ENCODE assay signal across 9 mouse cellular contexts in the genomic region with DNA sequence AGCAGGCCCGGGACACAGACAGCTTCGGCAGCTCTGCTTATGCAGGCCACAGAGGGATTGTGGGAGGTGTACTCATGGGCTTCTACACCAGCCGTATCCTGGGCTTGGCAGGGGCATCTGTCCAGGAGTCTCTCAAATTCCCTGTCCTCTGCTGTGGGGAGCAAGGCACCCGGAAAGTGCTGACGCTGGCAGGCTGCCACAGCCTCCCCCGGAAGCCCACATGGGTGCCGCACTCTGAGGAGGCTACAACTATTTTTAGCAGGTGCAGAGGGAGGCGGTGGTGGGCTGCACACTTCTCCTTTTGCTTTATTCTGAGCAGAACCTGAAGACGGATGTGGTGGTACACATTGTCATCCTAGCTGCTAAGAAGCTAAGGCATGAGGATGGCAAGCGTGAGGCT. TPM values are rescaled to one million over a fixed set of nuclear protein-coding genes. Genes with fewer than 3 reads are reported as not detected.
DNase-seq lines count a peak whose midpoint lies in the region; ATAC-seq and TF ChIP-seq lines count a peak whose summit lies in the region.
"Had no signal": no experiment of that assay in that cellular context is flagged by ENCODE, and none has a peak within 500 bp of the region (broad histone marks: within the 10 kb centered on the region; RNA-seq: fewer than 3 reads in every experiment).

No protein-coding gene starts in this region.

- no peaks in the 10 kb centered on the region for H3K9me3 ChIP-seq in hindbrain, embryonic 13.5 days
- no peaks in the 10 kb centered on the region for H3K9me3 ChIP-seq in intestine, postnatal 0 days (ENCODE audit: control insufficient read depth)
- H3K9me3 ChIP-seq: liver, embryonic 13.5 days had no signal

- no peak for TF ChIP-seq CTCF in intestine, postnatal 0 days (IDR thresholded peaks at IDR 0.05; ENCODE audit: low read depth)

- 84% methylated on average over 10 of the region's 10 CpGs for WGBS in hindbrain, embryonic 13.5 days
- 67% methylated on average over 10 of the region's 10 CpGs for WGBS in intestine, postnatal 0 days

- DNase-seq in gastrocnemius, postnatal 25 days = peak; percentile 50
- DNase-seq in gastrocnemius, adult 8-10 months (ENCODE audit: low spot score in 2 of 2) = no peak
- peak; percentile 4 to 18 for DNase-seq in heart, adult 9 months (ENCODE audit: low spot score in 2 of 2)
- DNase-seq in layer of hippocampus, postnatal 25 days (ENCODE audit: extremely low spot score in 1 of 2, low spot score in 1 of 2) = peak; percentile 39 to 48
- peak; percentile 73 for DNase-seq in right cerebral cortex, postnatal 14 days
- DNase-seq: liver, embryonic 13.5 days had no signal

- H3K4me2 ChIP-seq in hindbrain, embryonic 13.5 days = no peak overlapping the region
- no peak overlapping the region for H3K4me2 ChIP-seq in intestine, postnatal 0 days (replicated peaks; ENCODE audit: low read depth)
- H3K4me2 ChIP-seq: liver, embryonic 13.5 days had no signal

- H3K27me3 ChIP-seq in hindbrain, embryonic 13.5 days = no peaks in the 10 kb centered on the region
- no peaks in the 10 kb centered on the region for H3K27me3 ChIP-seq in intestine, postnatal 0 days (replicated peaks; ENCODE audit: control insufficient read depth, insufficient read depth, low read length)
- H3K27me3 ChIP-seq: liver, embryonic 13.5 days had no signal

- ATAC-seq in hindbrain, embryonic 13.5 days (ENCODE audit: low FRiP score) = no peak
- ATAC-seq in intestine, postnatal 0 days = no peak
- ATAC-seq in erythroblast, adult 5-6 weeks (replicated peaks; ENCODE audit: low FRiP score, poor library complexity, severe bottlenecking) = no peak

- H3K9ac ChIP-seq in hindbrain, embryonic 13.5 days = no peak overlapping the region
- H3K9ac ChIP-seq in intestine, postnatal 0 days (ENCODE audit: low read depth, low read length) = no peak overlapping the region
- H3K9ac ChIP-seq: liver, embryonic 13.5 days had no signal

- no peak overlapping the region for H3K4me3 ChIP-seq in hindbrain, embryonic 13.5 days
- H3K4me3 ChIP-seq in intestine, postnatal 0 days (ENCODE audit: low read depth, low read length) = no peak overlapping the region
- H3K4me3 ChIP-seq: liver, embryonic 13.5 days had no signal

- H3K27ac ChIP-seq in hindbrain, embryonic 13.5 days = no peak overlapping the region
- H3K27ac ChIP-seq in intestine, postnatal 0 days (ENCODE audit: low read depth, low read length) = no peak overlapping the region
- H3K27ac ChIP-seq: liver, embryonic 13.5 days had no signal

- no peaks in the 10 kb centered on the region for H3K4me1 ChIP-seq in hindbrain, embryonic 13.5 days (replicated peaks)
- no peaks in the 10 kb centered on the region for H3K4me1 ChIP-seq in intestine, postnatal 0 days (replicated peaks; ENCODE audit: control insufficient read depth, insufficient read depth, low read length)

- no peaks in the 10 kb centered on the region for H3K36me3 ChIP-seq in hindbrain, embryonic 13.5 days
- H3K36me3 ChIP-seq in intestine, postnatal 0 days (ENCODE audit: control insufficient read depth, insufficient read depth) = no peaks in the 10 kb centered on the region
- H3K36me3 ChIP-seq: liver, embryonic 13.5 days had no signal

RNA-seq across cellular contexts. Expression of gene Card11, which starts 52.4 kb away (rescaled TPM):
- under 1 TPM; 0.16 to 0.31 TPM for total RNA-seq in gastrocnemius, postnatal 25 days (2021)
- 1 to 10 TPM in 1 of 4 experiments, under 1 TPM in 3; 0.19 to 1.3 (median 0.64) TPM for total RNA-seq in gastrocnemius, adult 8-10 months (2022)
- under 1 TPM; 0.15 to 0.21 TPM for total RNA-seq in layer of hippocampus, postnatal 25 days (2021)
- 0.10 and 0.17 TPM in 2 replicates for polyA plus RNA-seq in hindbrain, embryonic 13.5 days (2015; fragmentation: Nextera tagmentation; extraction: Ambion mirVana)
- polyA plus RNA-seq in intestine, postnatal 0 days (2015; fragmentation: Nextera tagmentation; extraction: Ambion mirVana) = 0.43 and 0.55 TPM in 2 replicates
- total RNA-seq in erythroblast, adult 5-6 weeks (2015; ENCODE audit: low replicate concordance) = 1.3 and 2.1 TPM in 2 replicates
- total RNA-seq in erythroblast, adult 5-6 weeks (2017; ENCODE audit: low replicate concordance) = 0.68 and 3.6 TPM in 2 replicates

Comparison
In these comparisons a context has a peak if more than half of its experiments do, and no peak if none do; other contexts are left out.
1. DNase-seq: peak in gastrocnemius, postnatal 25 days (single experiment), heart, adult 9 months (2 of 2), layer of hippocampus, postnatal 25 days (2 of 2) and right cerebral cortex, postnatal 14 days (single experiment); none in gastrocnemius, adult 8-10 months (0 of 2).